Mouse (Mus musculus) 3134 (cell line): ENCODE results near the gene Setd7.
A peak's percentile ranks its signal among the peaks of the same experiment; 100 is the strongest.

ENCODE experiments used
- DNase-seq: peaks from one replicate; pipeline ENCODE4 v3.0.0-alpha.2; 2011; ENCODE audit warnings: low spot score; ENCODE audit not compliant: insufficient read length; ENCODE audit errors: extremely low read depth

Gene Setd7

GRCm38 (mm10) chr3:51559594-51560450, 857 bp downstream of the Setd7 start:
- DNase-seq: peak; percentile 91

- no peak for DNase-seq
Measured at GRCm38 (mm10) chr3:51555583-51555982, 5.1 kb downstream of the Setd7 start.

GRCm38 (mm10) chr3:51554836-51555235, 5.8 kb downstream of the Setd7 start:
- DNase-seq: no peak

- no peak for DNase-seq
Measured at GRCm38 (mm10) chr3:51554067-51554466, 6.6 kb downstream of the Setd7 start.

GRCm38 (mm10) chr3:51553497-51553875, 7.2 kb downstream of the Setd7 start:
- peak; percentile 45 for DNase-seq

- DNase-seq: no peak
Measured at GRCm38 (mm10) chr3:51552841-51553496, 7.7 kb downstream of the Setd7 start.

- no peak for DNase-seq
Measured at GRCm38 (mm10) chr3:51552197-51552596, 8.5 kb downstream of the Setd7 start.

- DNase-seq: no peak
Measured at GRCm38 (mm10) chr3:51548987-51549579, 11.6 kb downstream of the Setd7 start.

- DNase-seq: no peak
Measured at GRCm38 (mm10) chr3:51547577-51547976, 13.1 kb downstream of the Setd7 start.

GRCm38 (mm10) chr3:51544442-51545128, 16.1 kb downstream of the Setd7 start:
- DNase-seq: no peak

GRCm38 (mm10) chr3:51540659-51541058, 20.0 kb downstream of the Setd7 start:
- DNase-seq: no peak

GRCm38 (mm10) chr3:51539567-51540408, 20.9 kb downstream of the Setd7 start:
- DNase-seq: peak; percentile 32

- no peak for DNase-seq
Measured at GRCm38 (mm10) chr3:51534013-51534412, 26.7 kb downstream of the Setd7 start.

GRCm38 (mm10) chr3:51533573-51533972, 27.1 kb downstream of the Setd7 start:
- DNase-seq: no peak

- no peak for DNase-seq
Measured at GRCm38 (mm10) chr3:51532282-51532620, 28.4 kb downstream of the Setd7 start.

GRCm38 (mm10) chr3:51531473-51532281, 29.0 kb downstream of the Setd7 start:
- DNase-seq: no peak

GRCm38 (mm10) chr3:51526891-51527290, 33.8 kb downstream of the Setd7 start:
- no peak for DNase-seq

- DNase-seq: no peak
Measured at GRCm38 (mm10) chr3:51525186-51525785, 35.4 kb downstream of the Setd7 start.

GRCm38 (mm10) chr3:51521262-51521661, 39.4 kb downstream of the Setd7 start:
- DNase-seq: no peak
